ENCODE assay signal across 11 mouse cellular contexts in genomic region chr13:44476901-44477300, GRCm38 (mm10).
DNase-seq lines count a peak whose midpoint lies in the region; ATAC-seq and TF ChIP-seq lines count a peak whose summit lies in the region.
"Had no signal": no experiment of that assay in that cellular context is flagged by ENCODE, and none has a peak within 500 bp of the region (broad histone marks: within the 10 kb centered on the region; RNA-seq: fewer than 3 reads in every experiment).

No protein-coding gene starts in this region.

- no peaks in the 10 kb centered on the region for H3K27me3 ChIP-seq in embryonic facial prominence, embryonic 14.5 days (replicated peaks; ENCODE audit: control insufficient read depth, insufficient read depth, low read length)
- no peaks in the 10 kb centered on the region for H3K27me3 ChIP-seq in lung, embryonic 14.5 days (ENCODE audit: insufficient read depth, low read length)
- no peaks in the 10 kb centered on the region for H3K27me3 ChIP-seq in cerebellum, adult 2 months (ENCODE audit: control insufficient read depth, insufficient read depth, low read length)
- H3K27me3 ChIP-seq: neural tube, embryonic 15.5 days had no signal

- intact Hi-C loops in heart, postnatal 36 days (cut with DNase I), result loop anchor here (5.0 kb wide), 1 partner anchor 105 kb away; no protein-coding TSS in a partner anchor

- ATAC-seq in embryonic facial prominence, embryonic 14.5 days (ENCODE audit: low read depth), result no peak
- ATAC-seq in lung, embryonic 14.5 days (ENCODE audit: insufficient read depth), result peak; percentile 69; the same call in 1 of the 2 replicates

- DNase-seq in adrenal gland, postnatal 10 days, result peak; percentile 66
- DNase-seq in embryonic facial prominence, embryonic 14.5 days (ENCODE audit: low spot score), result peak; percentile 72
- DNase-seq in heart, postnatal 36 days, result peak; percentile 55 to 58
- DNase-seq in lung, embryonic 14.5 days, result peak; percentile 79
- DNase-seq in yolk sac, embryonic 10.5 days (ENCODE audit: low spot score), result no peak
- DNase-seq in cerebellum, adult 2 months, result no peak
- no peak for DNase-seq in spleen, postnatal 36 days (ENCODE audit: low spot score in 2 of 2)
- no peak for DNase-seq in Muller cell, postnatal 12 days (ENCODE audit: inconsistent ontology term)
- DNase-seq: cerebellum, adult 9-11 months had no signal

- H3K27ac ChIP-seq in embryonic facial prominence, embryonic 14.5 days (replicated peaks; ENCODE audit: low read depth, low read length), result 0 out of 2 replicates have a peak overlapping the region, but pooled peaks have one; percentile 35
- H3K27ac ChIP-seq in lung, embryonic 14.5 days (ENCODE audit: low read depth), result peak overlapping the region; percentile 58; the same call in 1 of the 2 replicates
- H3K27ac ChIP-seq in cerebellum, adult 2 months (ENCODE audit: insufficient read depth, low read length), result no peak overlapping the region
- H3K27ac ChIP-seq: macrophage; neural tube, embryonic 15.5 days had no signal

- no peak for TF ChIP-seq POLR2A in cerebellum, adult 2 months (IDR thresholded peaks at IDR 0.05; ENCODE audit: borderline replicate concordance, insufficient read depth, low read length)

- H3K36me3 ChIP-seq in embryonic facial prominence, embryonic 14.5 days (ENCODE audit: control insufficient read depth, insufficient read depth, low read length), result no peaks in the 10 kb centered on the region
- no peaks in the 10 kb centered on the region for H3K36me3 ChIP-seq in lung, embryonic 14.5 days (ENCODE audit: insufficient read depth)
- H3K36me3 ChIP-seq: neural tube, embryonic 15.5 days had no signal

- TF ChIP-seq CTCF in lung, embryonic 14.5 days (IDR thresholded peaks at IDR 0.05; ENCODE audit: low read depth), result no peak
- TF ChIP-seq CTCF in cerebellum, adult 2 months (IDR thresholded peaks at IDR 0.05; ENCODE audit: borderline replicate concordance, insufficient read depth, low read depth, low read length), result no peak

- 42% methylated on average over 8 of the region's 8 CpGs for WGBS in embryonic facial prominence, embryonic 14.5 days
- 26% methylated on average over 8 of the region's 8 CpGs for WGBS in lung, embryonic 14.5 days
- WGBS in cerebellum, adult 2 months, result 73% methylated on average over 8 of the region's 8 CpGs

- no peak overlapping the region for H3K4me3 ChIP-seq in embryonic facial prominence, embryonic 14.5 days (ENCODE audit: low read depth, low read length)
- no peak overlapping the region for H3K4me3 ChIP-seq in lung, embryonic 14.5 days (ENCODE audit: low read depth, low read length)
- H3K4me3 ChIP-seq in cerebellum, adult 2 months (replicated peaks; ENCODE audit: insufficient read depth, low read depth, low read length), result no peak overlapping the region
- H3K4me3 ChIP-seq: neural tube, embryonic 15.5 days had no signal

- no peaks in the 10 kb centered on the region for H3K9me3 ChIP-seq in embryonic facial prominence, embryonic 14.5 days (ENCODE audit: control insufficient read depth, low read length)
- no peaks in the 10 kb centered on the region for H3K9me3 ChIP-seq in lung, embryonic 14.5 days (ENCODE audit: low read depth, low read length)
- H3K9me3 ChIP-seq: neural tube, embryonic 15.5 days had no signal

- no peak overlapping the region for H3K9ac ChIP-seq in embryonic facial prominence, embryonic 14.5 days (ENCODE audit: low read depth, low read length)
- H3K9ac ChIP-seq in lung, embryonic 14.5 days, result no peak overlapping the region; the same call in 1 of the 2 replicates
- H3K9ac ChIP-seq: neural tube, embryonic 15.5 days had no signal

- peaks cover 16% of the 10 kb centered on the region for H3K4me1 ChIP-seq in embryonic facial prominence, embryonic 14.5 days (ENCODE audit: control insufficient read depth, insufficient read depth, low read length)
- H3K4me1 ChIP-seq in lung, embryonic 14.5 days (ENCODE audit: insufficient read depth), result peaks cover 3% of the 10 kb centered on the region; the same call in 1 of the 2 replicates
- H3K4me1 ChIP-seq in cerebellum, adult 2 months (ENCODE audit: control insufficient read depth, insufficient read depth, low read length), result peaks cover 4% of the 10 kb centered on the region

- 0 out of 2 replicates have a peak overlapping the region, but pooled peaks have one; percentile 24 for H3K4me2 ChIP-seq in embryonic facial prominence, embryonic 14.5 days (ENCODE audit: low read depth, low read length)
- H3K4me2 ChIP-seq in lung, embryonic 14.5 days, result peak overlapping the region; percentile 43
- H3K4me2 ChIP-seq: neural tube, embryonic 15.5 days had no signal

Comparison
In these comparisons a context has a peak if more than half of its experiments do, and no peak if none do; other contexts are left out.
1. DNase-seq: peak in adrenal gland, postnatal 10 days (single experiment), embryonic facial prominence, embryonic 14.5 days (single experiment), heart, postnatal 36 days (2 of 2) and lung, embryonic 14.5 days (single experiment); none in yolk sac, embryonic 10.5 days (single experiment), cerebellum, adult 2 months (0 of 2), spleen, postnatal 36 days (0 of 2) and Muller cell, postnatal 12 days (single experiment).